Mouse (Mus musculus) 416B (cell line): ENCODE data around the gene Fbh1.
A peak's percentile ranks its signal among the peaks of the same experiment; 100 is the strongest.

Source experiments
- DNase-seq: peaks from one replicate; pipeline ENCODE4 v3.0.0; 2011; ENCODE audit warnings: low read depth

The Fbh1 gene

DNA sequence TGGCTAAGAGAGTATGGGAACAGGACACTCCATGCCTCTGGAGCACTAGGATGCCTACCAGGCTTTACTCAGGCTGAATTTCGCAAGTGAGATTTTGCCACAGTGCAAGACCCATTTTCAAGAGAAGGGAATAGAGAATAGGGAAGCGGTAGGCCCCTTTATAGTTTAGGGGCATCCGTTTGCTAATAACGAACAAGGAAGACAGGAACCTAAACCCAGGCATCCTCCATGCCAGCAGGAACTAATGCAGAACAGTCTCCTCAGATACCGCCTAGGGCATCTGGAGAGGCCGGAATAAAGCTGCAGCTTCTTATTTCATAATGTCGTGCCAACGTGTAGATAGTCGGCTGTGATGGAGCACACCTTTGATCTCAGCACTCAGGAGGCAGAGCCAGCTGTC, 54.8 kb downstream of the Fbh1 start:
- DNase-seq, result no peak

DNA sequence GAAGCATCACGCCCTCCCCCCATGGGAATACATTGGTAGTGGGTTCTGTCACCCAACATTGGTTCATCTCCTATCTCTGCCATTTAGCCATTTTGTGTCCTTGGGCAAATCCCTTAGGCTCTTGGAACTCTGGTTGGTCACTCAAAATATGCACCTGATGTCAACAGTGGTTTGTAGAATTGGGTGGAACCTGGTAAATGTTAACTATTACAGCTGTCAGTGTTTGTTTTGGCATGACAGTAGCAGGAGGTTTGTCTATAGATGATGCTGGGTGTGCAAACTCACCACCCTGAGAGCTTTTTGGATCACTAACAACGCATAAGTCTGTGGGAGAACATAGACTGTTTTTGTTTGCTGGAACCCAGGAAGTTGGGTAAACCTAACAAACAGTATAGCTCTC, 58.8 kb downstream of the Fbh1 start:
- DNase-seq, result no peak

GRCm38 (mm10) chr2:11714535-11714934, 62.8 kb downstream of the Fbh1 start:
- DNase-seq, result no peak

GRCm38 (mm10) chr2:11713021-11713420, 64.4 kb downstream of the Fbh1 start:
- DNase-seq, result no peak

DNA sequence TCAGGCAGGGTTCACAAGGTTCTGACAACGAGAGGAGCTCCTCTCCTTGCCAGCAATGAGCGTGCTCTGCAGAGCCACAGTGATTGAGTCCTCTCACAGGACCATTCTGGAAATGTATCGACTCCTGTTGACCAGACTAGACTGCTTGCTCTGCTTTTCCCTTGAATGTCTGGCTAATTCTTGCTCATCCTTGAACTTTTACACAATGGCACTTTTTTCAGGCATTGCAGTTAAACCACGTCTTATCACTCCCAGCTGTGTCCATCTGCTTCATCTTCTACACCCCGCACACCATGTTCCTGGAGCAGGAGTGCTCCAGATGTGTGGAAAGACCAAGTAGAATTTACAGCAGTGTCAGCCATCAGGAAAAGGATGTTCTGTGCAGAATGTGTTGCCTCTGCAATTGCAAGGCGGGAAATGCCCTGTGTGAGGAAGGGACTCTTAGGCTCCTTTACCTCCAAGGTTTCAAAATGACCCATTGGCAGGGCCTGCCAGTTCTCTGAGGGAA, 64.8 kb downstream of the Fbh1 start:
- DNase-seq, result no peak

GRCm38 (mm10) chr2:11710101-11710500, 67.3 kb downstream of the Fbh1 start:
- DNase-seq, result peak; percentile 77

DNA sequence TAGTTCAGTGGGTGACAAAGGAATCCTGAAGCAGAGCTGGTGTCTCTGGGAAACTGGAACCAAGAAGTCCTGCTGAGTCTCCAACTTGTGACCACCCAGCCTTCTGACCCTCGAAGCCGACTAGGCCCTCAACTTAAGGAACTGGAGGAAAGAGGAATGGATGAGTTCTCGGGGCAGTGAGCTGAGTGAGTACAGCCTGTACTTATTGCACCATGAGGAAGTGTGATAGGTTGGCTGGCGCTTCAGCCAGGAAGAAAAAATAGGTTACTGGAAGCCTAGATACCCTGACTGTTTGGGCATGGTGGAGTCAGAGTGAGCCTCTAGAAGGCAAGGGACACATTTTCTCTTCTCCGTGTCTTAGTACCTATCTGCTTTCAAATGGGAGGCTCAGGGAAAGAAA, 68.8 kb downstream of the Fbh1 start:
- DNase-seq, result peak; percentile 52

DNA sequence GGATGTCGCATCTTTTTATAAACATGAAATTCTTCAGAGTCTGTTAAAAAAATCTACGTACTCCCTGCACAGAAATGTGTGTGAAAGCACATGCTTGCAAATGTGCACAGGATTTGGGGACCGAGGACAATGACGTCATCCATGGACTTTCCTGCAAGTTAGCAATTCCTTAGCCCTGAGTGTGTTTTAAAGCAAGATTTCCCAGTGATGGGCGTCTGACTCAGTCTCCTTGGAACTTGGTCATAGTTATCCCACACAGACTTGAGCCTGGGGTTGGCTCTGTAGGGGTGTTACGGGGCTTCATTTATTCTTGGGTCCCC, 70.7 kb downstream of the Fbh1 start:
- DNase-seq, result no peak

DNA sequence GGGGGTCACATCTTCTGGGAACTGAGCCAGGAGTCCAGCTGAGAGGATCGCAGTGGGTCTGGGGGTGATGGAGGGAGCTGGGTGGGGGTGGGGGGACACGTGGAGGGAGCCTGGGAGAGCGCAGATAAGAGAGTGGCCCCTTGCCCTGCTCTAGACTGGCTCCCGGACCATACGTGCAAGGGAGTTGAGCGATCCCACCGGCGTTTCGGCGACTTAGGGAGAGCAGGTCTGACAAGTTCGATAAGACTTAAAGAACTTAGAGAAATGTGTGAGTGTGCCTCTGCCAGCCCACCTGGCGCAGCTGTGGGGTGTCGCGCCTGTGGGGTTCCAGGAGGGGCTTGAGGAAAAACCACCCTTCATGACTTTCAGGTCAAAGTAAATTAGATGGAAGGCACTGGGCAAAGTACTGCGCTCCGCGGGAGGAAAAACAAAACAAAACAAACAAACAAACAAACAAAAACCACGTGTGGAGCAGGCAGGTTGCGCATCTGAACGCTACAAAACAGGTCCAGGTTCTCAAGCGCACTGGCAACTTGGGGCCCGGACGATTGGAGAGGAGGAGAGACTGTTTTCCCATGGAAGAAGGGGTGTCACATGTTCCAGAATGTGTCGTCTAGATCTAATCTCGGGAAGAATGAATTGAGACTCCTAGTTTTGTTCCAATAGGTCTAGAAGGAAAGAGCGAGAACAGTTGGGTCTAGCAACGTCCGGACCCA, 71.2 kb downstream of the Fbh1 start:
- peak; percentile 11 for DNase-seq

DNA sequence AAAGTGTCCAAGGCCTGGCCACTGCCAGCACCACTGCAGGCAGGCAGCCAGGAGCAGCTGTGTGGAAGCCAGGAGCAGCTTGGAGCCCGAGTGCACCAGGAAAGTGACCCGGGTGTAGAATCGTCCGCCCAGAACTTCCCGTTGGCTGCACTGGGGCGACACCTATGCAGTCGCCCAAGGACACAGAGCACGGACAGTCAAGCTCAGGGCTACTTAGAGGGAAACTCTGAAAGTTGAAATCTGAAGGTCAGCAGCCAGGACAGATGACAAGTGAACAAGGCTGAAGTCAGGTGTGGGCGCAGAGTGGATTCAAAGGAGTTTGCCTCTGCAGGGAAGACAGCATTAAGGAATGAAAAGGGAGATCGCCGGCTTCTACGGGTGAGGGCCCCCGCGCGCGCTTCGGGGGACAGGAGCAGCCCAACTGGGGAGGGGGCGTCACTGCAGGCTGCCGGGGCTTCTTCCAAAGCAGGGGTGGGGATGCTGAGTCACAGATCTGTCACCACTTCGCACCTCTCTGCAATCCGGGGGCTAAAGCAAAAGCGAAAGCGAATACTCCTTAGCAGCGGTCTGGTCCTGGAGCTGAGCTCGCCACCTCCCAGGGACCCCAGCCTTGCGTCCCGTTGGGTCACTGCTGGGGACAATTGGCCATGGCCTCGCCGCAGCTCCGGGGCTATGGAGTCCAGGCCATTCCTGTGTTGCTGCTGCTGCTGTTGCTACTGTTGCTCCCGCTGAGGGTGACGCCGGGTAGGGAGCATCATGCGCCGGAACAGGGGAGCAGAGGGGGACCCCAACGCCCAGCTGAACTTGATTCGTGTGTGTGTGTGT, 72.0 kb downstream of the Fbh1 start, which contains the start of gene Il15ra:
Il15ra (plus strand) TSS at position 90 of the 825 bp plus-strand sequence.
- peak; percentile 77 for DNase-seq

DNA sequence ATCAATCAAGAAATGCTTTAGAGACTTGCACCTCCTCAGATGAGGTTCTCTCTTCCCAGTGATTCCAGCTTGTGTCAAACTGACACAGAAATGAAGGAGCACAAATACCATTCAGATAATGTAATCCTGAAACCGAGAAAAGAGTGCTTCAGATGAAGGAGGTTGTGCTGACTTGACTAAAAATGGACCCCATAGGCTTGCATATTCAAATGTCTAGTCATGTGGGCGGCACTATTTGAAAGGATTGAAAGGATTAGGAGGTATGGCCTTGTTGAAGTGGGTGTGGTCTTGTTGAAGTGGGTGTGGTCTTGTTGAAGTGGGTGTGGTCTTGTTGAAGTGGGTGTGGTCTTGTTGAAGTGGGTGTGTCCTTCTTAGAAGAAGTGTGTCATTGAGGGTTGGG, 77.5 kb downstream of the Fbh1 start:
- DNase-seq, result no peak

DNA sequence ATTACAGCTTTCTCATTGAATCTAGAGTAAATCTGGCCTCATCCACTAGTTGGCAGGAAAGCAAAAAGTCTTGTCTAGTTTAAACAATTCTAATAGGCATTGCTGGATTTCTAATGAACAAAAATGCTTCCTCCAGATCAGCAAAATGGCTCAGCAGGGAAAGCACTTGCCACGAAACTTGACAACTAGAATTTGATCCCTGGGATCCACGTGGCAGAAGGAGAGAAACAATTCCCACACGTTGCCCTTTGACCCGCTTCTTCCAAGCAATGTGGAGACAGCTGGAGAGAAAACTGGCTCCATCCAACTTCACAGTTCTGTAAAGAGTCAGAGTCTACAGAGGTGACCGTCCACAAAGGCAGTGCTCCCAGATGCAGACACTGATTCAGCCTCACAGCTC, 78.4 kb downstream of the Fbh1 start:
- DNase-seq, result no peak

DNA sequence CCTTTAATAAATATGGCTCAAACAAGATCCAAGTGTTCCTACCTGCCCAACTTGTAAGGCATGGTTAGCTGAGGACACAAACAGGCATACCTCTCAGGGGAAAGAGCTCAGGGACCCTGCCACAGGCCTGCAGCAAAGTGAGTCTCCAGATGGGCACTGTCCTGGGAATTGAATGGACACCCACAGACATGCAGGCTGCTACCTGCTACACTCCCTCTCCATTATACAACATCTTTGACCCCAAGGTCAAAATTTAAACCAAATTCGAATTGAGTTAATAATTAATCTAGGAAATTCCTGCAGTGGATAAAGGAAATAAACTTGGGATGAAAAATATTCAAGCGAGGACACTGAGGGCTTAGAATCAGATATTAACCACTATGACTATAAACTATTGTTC, 81.5 kb downstream of the Fbh1 start:
- DNase-seq, result no peak

- no peak for DNase-seq
These were observed 83.3 kb downstream of the Fbh1 start for GRCm38 (mm10) chr2:11694104-11694503.

GRCm38 (mm10) chr2:11693352-11693751, 84.0 kb downstream of the Fbh1 start:
- DNase-seq, result no peak
